In genomic region chr12:80769697-80770096, GRCm38 (mm10) we compare ENCODE assay signal across 8 mouse cellular contexts. TPM values are rescaled to one million over a fixed set of nuclear protein-coding genes. Genes with fewer than 3 reads are reported as not detected.
DNase-seq lines count a peak whose midpoint lies in the region; ATAC-seq and TF ChIP-seq lines count a peak whose summit lies in the region.

No protein-coding gene starts in this region.

- WGBS in limb, embryonic 14.5 days, result 19% methylated on average over 11 of the region's 11 CpGs
- WGBS in midbrain, embryonic 15.5 days, result 19% methylated on average over 11 of the region's 11 CpGs

- H3K27ac ChIP-seq in limb, embryonic 14.5 days (replicated peaks; ENCODE audit: low read depth, low read length), result no peak overlapping the region
- no peak overlapping the region for H3K27ac ChIP-seq in midbrain, embryonic 15.5 days

- H3K4me3 ChIP-seq in limb, embryonic 14.5 days (replicated peaks; ENCODE audit: low read length), result no peak overlapping the region
- H3K4me3 ChIP-seq in midbrain, embryonic 15.5 days, result no peak overlapping the region

- no peaks in the 10 kb centered on the region for H3K36me3 ChIP-seq in limb, embryonic 14.5 days (ENCODE audit: control insufficient read depth, insufficient read depth, low read length)
- H3K36me3 ChIP-seq in midbrain, embryonic 15.5 days (replicated peaks), result no peaks in the 10 kb centered on the region

- DNase-seq in left cerebral cortex, adult 18-20 months (ENCODE audit: low spot score in 2 of 2), result peak; percentile 70 to 75
- DNase-seq in left cerebral cortex, adult 11 months (ENCODE audit: low spot score), result no peak
- peak; percentile 98 for DNase-seq in embryo, embryonic 10 days (ENCODE audit: low spot score)
- peak; percentile 68 to 70 for DNase-seq in gastrocnemius, postnatal 36 days
- peak; percentile 67 for DNase-seq in kidney, adult 11 months
- peak; percentile 92 for DNase-seq in limb, embryonic 14.5 days (ENCODE audit: low spot score)
- DNase-seq in spleen, postnatal 10 days (ENCODE audit: low spot score in 2 of 2), result peak; percentile 75 to 85

- H3K4me2 ChIP-seq in limb, embryonic 14.5 days (replicated peaks; ENCODE audit: low read depth, low read length, severe bottlenecking), result no peak overlapping the region
- H3K4me2 ChIP-seq in midbrain, embryonic 15.5 days, result 0 out of 2 replicates have a peak overlapping the region, but pooled peaks have one; percentile 30

- intact Hi-C loops in gastrocnemius, postnatal 36 days (cut with DNase I), result loop anchor here (1.0 to 2.0 kb wide), 2 partner anchors 13 to 126 kb away; no protein-coding TSS in a partner anchor

- H3K9me3 ChIP-seq in limb, embryonic 14.5 days (ENCODE audit: control insufficient read depth, low read length), result no peaks in the 10 kb centered on the region
- H3K9me3 ChIP-seq in midbrain, embryonic 15.5 days, result no peaks in the 10 kb centered on the region

- peak; percentile 86 for ATAC-seq in limb, embryonic 14.5 days (ENCODE audit: low FRiP score, low read depth)
- peak; percentile 66; the same call in 1 of the 2 replicates for ATAC-seq in midbrain, embryonic 15.5 days (replicated peaks)

- no peak for TF ChIP-seq POLR2A in limb, embryonic 14.5 days (IDR thresholded peaks at IDR 0.05; ENCODE audit: borderline replicate concordance, extremely low read depth, insufficient read depth, insufficient read length)

- H3K9ac ChIP-seq in limb, embryonic 14.5 days (ENCODE audit: low read depth, low read length, severe bottlenecking), result no peak overlapping the region
- no peak overlapping the region for H3K9ac ChIP-seq in midbrain, embryonic 15.5 days

- no peaks in the 10 kb centered on the region for H3K27me3 ChIP-seq in limb, embryonic 14.5 days (ENCODE audit: control insufficient read depth, insufficient read depth, low read length)
- no peaks in the 10 kb centered on the region for H3K27me3 ChIP-seq in midbrain, embryonic 15.5 days (replicated peaks)

- H3K4me1 ChIP-seq in limb, embryonic 14.5 days (ENCODE audit: control insufficient read depth, insufficient read depth, low read length), result no peaks in the 10 kb centered on the region
- H3K4me1 ChIP-seq in midbrain, embryonic 15.5 days, result 0 out of 2 replicates have a peak, but pooled peaks cover 2% of the 10 kb centered on the region

RNA-seq across cellular contexts. Expression of gene Ccdc177, which starts 9.2 kb away (rescaled TPM):
- 10 to 100 TPM; 11.4 to 12.2 TPM for total RNA-seq in left cerebral cortex, adult 18-20 months (2021)
- total RNA-seq in gastrocnemius, postnatal 36 days (2021), result not detected
- polyA plus RNA-seq in limb, embryonic 14.5 days (2012; rRNA removed), result 0.08 and 0.10 TPM in 2 replicates
- polyA plus RNA-seq in limb, embryonic 14.5 days (2014; fragmentation: Nextera tagmentation; extraction: Ambion mirVana), result 0.04 and 0.07 TPM in 2 replicates
- 5.9 and 6.6 TPM in 2 replicates for polyA plus RNA-seq in midbrain, embryonic 15.5 days (2015; fragmentation: Nextera tagmentation; extraction: Ambion mirVana)

RNA-seq across cellular contexts. Expression of gene Susd6, which starts 20.6 kb away (rescaled TPM):
- 10 to 100 TPM; 34.8 to 35.7 TPM for total RNA-seq in left cerebral cortex, adult 18-20 months (2021)
- total RNA-seq in gastrocnemius, postnatal 36 days (2021), result 10 to 100 TPM; 29.6 to 30.3 TPM
- polyA plus RNA-seq in limb, embryonic 14.5 days (2012; rRNA removed), result 28.6 and 32.2 TPM in 2 replicates
- polyA plus RNA-seq in limb, embryonic 14.5 days (2014; fragmentation: Nextera tagmentation; extraction: Ambion mirVana), result 22.3 and 24.9 TPM in 2 replicates
- polyA plus RNA-seq in midbrain, embryonic 15.5 days (2015; fragmentation: Nextera tagmentation; extraction: Ambion mirVana), result 13.2 and 13.6 TPM in 2 replicates

Comparison
In these comparisons a context has a peak if more than half of its experiments do, and no peak if none do; other contexts are left out.
1. RNA of gene Ccdc177, which starts 9.2 kb away (total RNA-seq): 11.4 to 12.2 TPM in left cerebral cortex, adult 18-20 months; not detected in gastrocnemius, postnatal 36 days; every median in the first group is over 10 times any median in the second.